Mouse (Mus musculus) intestine, postnatal 0 days (tissue): ENCODE results near the gene Nup43. TPM values are rescaled to one million over a fixed set of nuclear protein-coding genes. Genes with fewer than 3 reads are reported as not detected.

Source experiments
- ATAC-seq: fragments of 200-750 bp; cut with Nextera tagmentation; 2 replicates; pipeline ENCODE4 v1.8.0; 2017; ENCODE audit warnings: mild to moderate bottlenecking, moderate TSS enrichment, moderate library complexity
- H3K27ac ChIP-seq: fragments of 300-500 bp; sonication (generic); 2 replicates; pipeline ENCODE4 v1.5.1; 2014; ENCODE audit warnings: mild to moderate bottlenecking, low read depth, low read length, moderate library complexity
- H3K27me3 ChIP-seq: fragments of 300-500 bp; sonication (generic); replicated peaks from 2 replicates; pipeline ENCODE4 v1.6.1; 2014; ENCODE audit warnings: low read length, mixed read lengths; ENCODE audit not compliant: control insufficient read depth, insufficient read depth
- H3K36me3 ChIP-seq: fragments of 300-500 bp; sonication (generic); 2 replicates; pipeline ENCODE4 v1.6.1; 2014; ENCODE audit warnings: mild to moderate bottlenecking, moderate library complexity; ENCODE audit not compliant: control insufficient read depth, insufficient read depth
- H3K4me1 ChIP-seq: fragments of 300-500 bp; sonication (generic); replicated peaks from 2 replicates; pipeline ENCODE4 v1.6.1; 2014; ENCODE audit warnings: antibody characterized with exemption, low read length, mixed read lengths; ENCODE audit not compliant: control insufficient read depth, insufficient read depth
- H3K4me2 ChIP-seq: fragments of 300-500 bp; sonication (generic); replicated peaks from 2 replicates; pipeline ENCODE4 v1.6.1; 2014; ENCODE audit warnings: low read depth, mild to moderate bottlenecking, moderate library complexity
- H3K4me3 ChIP-seq: fragments of 300-500 bp; sonication (generic); 2 replicates; pipeline ENCODE4 v1.5.1; 2014; ENCODE audit warnings: low read depth, low read length
- H3K9ac ChIP-seq: fragments of 300-500 bp; sonication (generic); 2 replicates; pipeline ENCODE4 v1.6.1; 2014; ENCODE audit warnings: mild to moderate bottlenecking, low read depth, low read length
- H3K9me3 ChIP-seq: fragments of 300-500 bp; sonication (generic); 2 replicates; pipeline ENCODE4 v1.6.1; 2016; ENCODE audit warnings: mixed run types; ENCODE audit not compliant: control insufficient read depth
- CTCF ChIP-seq: sonication (generic); IDR thresholded peaks from 2 replicates; pipeline ENCODE4 v1.5.1; 2016; ENCODE audit warnings: low read depth, mild to moderate bottlenecking, control low read depth, antibody characterized with exemption, moderate library complexity
- WGBS: fragments of 180-500 bp; shearing (Covaris S2); extraction: QIAGEN DNeasy Blood & Tissue Kit; methylation state at CpG from one replicate; pipeline ENCODE4 v1.1.7; 2014; 5-methylcytosine and 5-hydroxymethylcytosine counted together
- polyA plus RNA-seq: library from polyadenylated mRNA; unstranded; fragments of >200 nt; fragmentation: Nextera tagmentation; extraction: Ambion mirVana; gene quantifications from 2 replicates; pipeline ENCODE4 v1.2.1, GENCODE M21; 2015

Gene Nup43
- polyA plus RNA-seq, 1 experiment from 2014 or later: 14.2 TPM

DNA sequence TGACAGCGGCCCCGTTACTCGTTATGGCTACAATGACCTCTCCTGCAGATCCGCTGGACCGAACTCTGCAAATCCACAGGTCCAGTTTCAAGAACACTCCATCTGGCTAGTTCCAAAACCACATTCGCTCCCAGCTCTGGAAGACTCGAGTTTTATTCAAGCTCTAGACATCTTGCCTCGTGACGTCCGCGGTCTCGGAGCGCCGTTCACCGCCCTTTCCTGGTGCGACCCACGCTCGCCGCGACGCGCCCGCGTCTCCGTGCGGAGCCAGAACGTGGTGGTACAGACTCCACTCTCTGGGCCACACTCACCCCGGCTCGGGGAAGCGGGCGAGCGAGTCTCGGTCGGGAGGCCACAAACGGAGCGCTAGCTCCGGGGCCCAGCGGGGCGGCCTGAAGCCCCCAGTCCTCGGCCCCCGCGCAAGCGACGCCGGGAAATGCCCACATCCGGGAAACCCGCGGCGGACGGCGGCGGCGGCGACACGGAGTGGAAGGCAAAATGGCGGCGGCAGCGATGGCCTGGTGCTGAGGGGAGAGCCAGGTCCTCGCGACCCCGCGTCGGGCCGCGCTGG, 13.5 kb downstream of the Nup43 start, which contains the start of the genes Pcmt1 and Lats1:
Gene Pcmt1 (minus strand): TSS at position 406 of the 571 bp plus-strand sequence.
Gene Lats1 (plus strand): TSS at position 484 of the 571 bp plus-strand sequence.
- H3K4me1 ChIP-seq: peaks cover 3% of the 10 kb centered on the region
- no peak for TF ChIP-seq CTCF
- peak within 1 kb of the TSS; percentile 100 for H3K27ac ChIP-seq
- under 1% methylated on average over 63 of the region's 65 CpGs for WGBS
- no peaks in the 10 kb centered on the region for H3K9me3 ChIP-seq
- H3K9ac ChIP-seq: peak within 1 kb of the TSS; percentile 100
- H3K36me3 ChIP-seq: peaks cover 12% of the 10 kb centered on the region; the same call in 1 of the 2 replicates
- peak within 1 kb of the TSS; percentile 79 for H3K4me2 ChIP-seq
- ATAC-seq: peak; percentile 82
- peak within 1 kb of the TSS; percentile 98 for H3K4me3 ChIP-seq
- no peaks in the 10 kb centered on the region for H3K27me3 ChIP-seq

- Histone ChIP-seq H3K4me3 (peak overlapping the region; percentile 98), H3K9ac (peak overlapping the region; percentile 100), H3K9me3 (no peaks in the 10 kb centered on the region), H3K27me3 (no peaks in the 10 kb centered on the region), H3K27ac (peak overlapping the region; percentile 100), H3K4me2 (peak overlapping the region; percentile 79), H3K4me1 (peaks cover 3% of the 10 kb centered on the region), H3K36me3 (peaks cover 8% of the 10 kb centered on the region; the same call in 1 of the 2 replicates)
- WGBS: under 1% methylated on average over 59 of the region's 64 CpGs
- ATAC-seq: peak; percentile 88
- peak; percentile 57 for TF ChIP-seq CTCF
Observed at GRCm38 (mm10) chr10:7681343-7682025, 14.2 kb downstream of the Nup43 start.

DNA sequence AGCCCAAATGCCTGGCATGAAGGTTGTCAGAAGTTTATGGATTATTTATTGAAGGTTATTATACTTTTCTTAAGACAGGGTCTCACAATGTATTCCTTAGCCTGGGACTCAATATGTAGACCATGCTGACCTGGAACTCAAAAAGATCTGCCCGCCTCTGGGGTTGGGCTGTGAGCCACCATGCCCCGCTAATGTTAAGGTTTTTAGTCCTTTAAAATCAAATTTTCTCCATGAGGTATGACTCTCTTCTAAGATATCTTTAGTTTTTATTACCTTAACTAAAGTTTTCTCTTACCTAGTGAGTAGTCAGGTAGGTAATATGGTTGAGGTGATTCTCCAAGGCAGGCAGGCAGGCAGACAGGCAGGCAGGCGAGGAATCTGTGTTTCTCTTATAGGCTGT, 14.9 kb downstream of the Nup43 start:
- H3K4me3 ChIP-seq: peak overlapping the region; percentile 98
- WGBS: 34% methylated on average over 3 of the region's 3 CpGs
- no peak for TF ChIP-seq CTCF
- peaks cover 3% of the 10 kb centered on the region for H3K4me1 ChIP-seq
- H3K9me3 ChIP-seq: no peaks in the 10 kb centered on the region
- ATAC-seq: no peak
- H3K27ac ChIP-seq: no peak overlapping the region; the same call in 1 of the 2 replicates
- H3K27me3 ChIP-seq: no peaks in the 10 kb centered on the region
- H3K36me3 ChIP-seq: 0 out of 2 replicates have a peak, but pooled peaks cover under 1% of the 10 kb centered on the region
- peak overlapping the region; percentile 79 for H3K4me2 ChIP-seq
- H3K9ac ChIP-seq: peak overlapping the region; percentile 100

- peak; percentile 45 for ATAC-seq
- Histone ChIP-seq H3K36me3 (peaks cover 8% of the 10 kb centered on the region), H3K9me3 (no peaks in the 10 kb centered on the region), H3K4me1 (no peaks in the 10 kb centered on the region; the same call in none of the 2 replicates), H3K9ac (no peak overlapping the region), H3K4me3 (no peak overlapping the region), H3K4me2 (no peak overlapping the region), H3K27ac (no peak overlapping the region), H3K27me3 (no peaks in the 10 kb centered on the region)
- WGBS: 50% methylated on average over 6 of the region's 6 CpGs
- TF ChIP-seq CTCF: no peak
Observed at GRCm38 (mm10) chr10:7686902-7687301, 19.6 kb downstream of the Nup43 start.

GRCm38 (mm10) chr10:7695286-7695685, 28.0 kb downstream of the Nup43 start:
- Histone ChIP-seq H3K4me1 (no peaks in the 10 kb centered on the region), H3K27me3 (no peaks in the 10 kb centered on the region), H3K4me2 (no peak overlapping the region), H3K9ac (no peak overlapping the region), H3K9me3 (no peaks in the 10 kb centered on the region), H3K27ac (no peak overlapping the region), H3K36me3 (peaks cover 64% of the 10 kb centered on the region), H3K4me3 (no peak overlapping the region)
- TF ChIP-seq CTCF: peak; percentile 32
- ATAC-seq: no peak

DNA sequence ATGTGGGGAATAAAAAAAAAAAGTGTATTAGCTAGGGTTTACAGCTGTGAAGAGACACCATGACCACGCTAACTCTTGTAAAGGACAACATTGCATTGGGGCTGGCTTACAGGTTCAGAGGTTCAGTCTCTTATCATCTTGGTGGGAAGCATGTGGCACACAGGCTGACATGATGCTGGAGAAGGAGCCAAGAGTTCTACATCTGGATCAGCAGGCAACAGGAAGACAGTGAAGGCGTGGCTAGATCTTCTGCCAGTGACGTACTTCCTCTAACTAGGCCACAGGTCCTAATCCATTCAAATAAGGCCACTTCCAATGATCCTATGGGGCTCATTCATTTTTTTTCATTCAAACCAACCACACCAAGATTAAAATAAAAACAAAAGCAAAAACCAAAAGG, 32.8 kb downstream of the Nup43 start:
- Histone ChIP-seq H3K4me1 (no peaks in the 10 kb centered on the region), H3K27ac (no peak overlapping the region), H3K4me2 (no peak overlapping the region), H3K36me3 (peaks cover 68% of the 10 kb centered on the region), H3K27me3 (no peaks in the 10 kb centered on the region), H3K4me3 (no peak overlapping the region), H3K9ac (no peak overlapping the region), H3K9me3 (no peaks in the 10 kb centered on the region)
- ATAC-seq: no peak
- WGBS: 77% methylated on average over 3 of the region's 3 CpGs
- TF ChIP-seq CTCF: no peak
